Mouse (Mus musculus) stomach, postnatal 0 days (tissue): Measurements from ENCODE around the gene Casp2.

Source experiments
- CTCF ChIP-seq: IDR thresholded peaks from 2 replicates; pipeline ENCODE4 v1.5.1; 2016; ENCODE audit warnings: antibody characterized with exemption, low read depth, mild to moderate bottlenecking, moderate library complexity
- EP300 ChIP-seq: optimal IDR thresholded peaks from 2 replicates; pipeline ENCODE3; 2016; ENCODE audit warnings: antibody characterized with exemption

GRCm38 (mm10) chr6:42215028-42215427 is 49.8 kb upstream of the Casp2 start, which contains the start of gene Tas2r144:
- TF ChIP-seq CTCF (no peak), EP300 (no peak)
